Mouse (Mus musculus) E14TG2a.4 (cell line): ENCODE measurements around the gene Med12l.

Experiments used
- CTCF ChIP-seq: conservative IDR thresholded peaks from 2 replicates; pipeline ENCODE4 v1.5.1; 2014; ENCODE audit warnings: low read length
- NANOG ChIP-seq: IDR thresholded peaks from 2 replicates; pipeline ENCODE4 v1.6.1; 2014; ENCODE audit warnings: borderline replicate concordance, low read length, mixed read lengths
- POU5F1 ChIP-seq: IDR thresholded peaks from 2 replicates; pipeline ENCODE4 v1.6.1; 2014; ENCODE audit warnings: low read length, borderline replicate concordance

DNA sequence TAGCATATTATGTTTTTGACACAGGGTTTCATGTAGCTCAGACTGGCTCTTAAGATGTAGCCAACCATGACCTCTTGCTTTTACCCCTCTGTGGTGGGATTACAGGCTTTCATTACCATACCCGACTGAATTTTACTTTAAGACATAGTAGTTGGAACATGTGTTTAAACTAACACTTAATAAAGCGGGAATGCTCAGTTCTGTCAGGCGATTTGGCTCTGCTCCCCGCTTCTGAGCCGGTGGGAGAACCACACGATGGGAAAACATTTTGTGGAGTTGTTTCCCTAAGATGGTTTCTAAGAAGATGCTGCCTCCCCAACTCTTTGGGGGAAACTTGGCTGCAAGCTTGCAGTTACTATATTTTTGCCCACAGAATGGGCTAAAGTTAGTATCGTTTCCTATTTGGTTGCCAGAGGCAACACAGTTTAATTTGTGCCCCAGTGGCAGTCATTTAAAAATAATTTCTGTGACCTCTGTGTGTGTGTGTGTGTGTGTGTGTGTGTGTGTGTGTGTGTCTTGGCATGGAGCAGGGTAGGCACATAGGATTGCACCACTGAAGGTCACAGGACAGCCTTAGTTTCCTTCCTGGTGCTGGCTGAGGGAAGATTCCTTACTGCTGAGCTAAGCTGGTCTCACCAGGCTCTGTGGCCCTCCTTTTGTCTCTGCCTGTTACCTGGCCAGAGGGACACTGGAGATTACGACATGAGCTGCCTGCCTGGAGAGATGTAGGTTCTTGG is 61.1 kb downstream of the Med12l start:
- no peak for TF ChIP-seq CTCF
- no peak for TF ChIP-seq NANOG
- TF ChIP-seq POU5F1 = no peak
